Mouse (Mus musculus): ENCODE measurements around the gene Olfr1053. TPM values are rescaled to one million over a fixed set of nuclear protein-coding genes. Genes with fewer than 3 reads are reported as not detected.

The Olfr1053 gene
- polyA plus RNA-seq (2012; rRNA removed) = not detected in 2 replicates

GRCm38 (mm10) chr2:86315184-86315583 is at the start of gene Olfr1053:
Gene Olfr1053, minus strand, starts transcription at chr2:86315284.

DNA sequence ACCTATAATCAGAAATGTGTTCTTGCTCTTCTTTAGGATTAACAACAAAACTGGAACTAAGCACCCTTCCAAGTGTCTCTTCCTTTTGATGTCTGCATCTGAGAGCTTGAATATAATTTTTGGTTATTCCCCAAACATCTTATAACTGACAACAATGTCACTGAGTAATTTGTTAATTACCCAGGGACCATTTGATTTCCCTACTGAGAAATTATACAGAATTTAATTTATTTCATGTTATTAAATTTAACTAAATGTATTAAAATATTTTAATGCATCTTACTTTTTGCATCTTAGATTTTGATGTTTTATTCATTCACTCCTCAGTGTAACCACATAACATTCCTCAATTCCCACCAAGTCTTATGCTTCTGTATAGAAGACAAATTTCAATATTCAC is 47.3 kb upstream of the Olfr1053 start, which contains the start of gene Olfr1056:
Gene Olfr1056, minus strand, starts transcription at position 101 of the 400 bp plus-strand sequence.

GRCm38 (mm10) chr2:86350184-86350583 is 35.1 kb upstream of the Olfr1053 start, which contains the start of gene Olfr1055:
Gene Olfr1055, minus strand, starts transcription at chr2:86350284.

DNA sequence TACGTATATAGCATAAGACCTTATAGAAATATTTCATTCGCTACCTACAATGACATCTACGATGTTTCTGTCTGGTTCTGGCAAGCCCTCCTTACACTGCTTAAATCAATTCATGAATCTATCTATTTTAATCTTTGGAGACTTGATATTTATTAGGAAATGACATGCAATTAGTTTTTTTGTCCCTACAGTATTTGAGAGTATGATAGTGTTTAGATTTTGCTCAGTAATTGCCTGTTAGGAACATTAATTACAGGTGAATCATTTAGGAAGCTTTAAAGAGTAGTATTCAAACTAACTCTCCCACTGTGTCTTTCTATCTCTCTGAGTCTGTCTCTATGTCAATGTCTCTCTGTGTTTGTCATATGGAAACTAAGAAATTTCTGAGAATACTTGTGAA is 20.2 kb upstream of the Olfr1053 start, which contains the start of gene Olfr1054:
Gene Olfr1054, minus strand, starts transcription at position 101 of the 400 bp plus-strand sequence.

DNA sequence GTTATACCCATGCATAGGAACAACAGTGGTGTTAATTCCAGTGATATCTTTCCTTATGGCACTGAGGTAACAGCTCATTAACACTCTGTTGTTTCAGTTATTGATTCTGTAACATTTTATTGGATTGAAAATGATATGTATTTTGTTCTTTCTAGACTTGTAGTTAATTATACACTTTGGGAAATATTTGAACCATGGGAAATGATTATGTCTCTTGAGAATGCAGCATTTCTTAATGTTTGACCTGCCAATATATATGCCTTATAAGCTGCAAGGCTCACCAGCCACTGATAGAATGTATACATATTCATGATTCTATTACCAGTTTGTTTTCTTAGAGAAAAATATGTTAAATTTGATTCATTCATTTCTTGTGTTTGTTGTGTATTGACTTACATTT is 22.9 kb downstream of the Olfr1053 start, which contains the start of gene Olfr1052:
Gene Olfr1052, plus strand, starts transcription at position 301 of the 400 bp plus-strand sequence.

GRCm38 (mm10) chr2:86278988-86279387 is 36.1 kb downstream of the Olfr1053 start, which contains the start of gene Olfr1051:
Gene Olfr1051, minus strand, starts transcription at chr2:86279088.

Other genes with a start within 250 kb of the Olfr1053 start
- gene Olfr1036, start 241.3 kb downstream of the Olfr1053 start, polyA plus RNA-seq (2012; rRNA removed) = not detected in 2 replicates
- gene Olfr1037, start 227.9 kb downstream of the Olfr1053 start, polyA plus RNA-seq (2012; rRNA removed) = not detected in 2 replicates
- gene Olfr1039, start 179.4 kb downstream of the Olfr1053 start, polyA plus RNA-seq (2012; rRNA removed) = not detected in 2 replicates
- not detected in 2 replicates for gene Olfr1040, start 168.6 kb downstream of the Olfr1053 start, polyA plus RNA-seq (2012; rRNA removed)
- gene Olfr1042, start 153.4 kb downstream of the Olfr1053 start, polyA plus RNA-seq (2012; rRNA removed) = not detected in 2 replicates
- not detected in 2 replicates for gene Olfr1043, start 147.8 kb downstream of the Olfr1053 start, polyA plus RNA-seq (2012; rRNA removed)
- not detected in 2 replicates for gene Olfr1044, start 137.5 kb downstream of the Olfr1053 start, polyA plus RNA-seq (2012; rRNA removed)
- not detected in 2 replicates for gene Olfr52, start 129.6 kb downstream of the Olfr1053 start, polyA plus RNA-seq (2012; rRNA removed)
- not detected in 2 replicates for gene Olfr1045, start 112.3 kb downstream of the Olfr1053 start, polyA plus RNA-seq (2012; rRNA removed)
- gene Olfr1046, start 96.0 kb downstream of the Olfr1053 start, polyA plus RNA-seq (2012; rRNA removed) = not detected in 2 replicates
- gene Olfr1047, start 83.9 kb downstream of the Olfr1053 start, polyA plus RNA-seq (2012; rRNA removed) = not detected in 2 replicates
- gene Olfr1048, start 75.0 kb downstream of the Olfr1053 start, polyA plus RNA-seq (2012; rRNA removed) = not detected in 2 replicates
- not detected in 2 replicates for gene Olfr1049, start 57.0 kb downstream of the Olfr1053 start, polyA plus RNA-seq (2012; rRNA removed)
- not detected in 2 replicates for gene Olfr1051, start 36.2 kb downstream of the Olfr1053 start, polyA plus RNA-seq (2012; rRNA removed)
- not detected in 2 replicates for gene Olfr1052, start 22.8 kb downstream of the Olfr1053 start, polyA plus RNA-seq (2012; rRNA removed)
- not detected in 2 replicates for gene Olfr1054, start 20.1 kb upstream of the Olfr1053 start, polyA plus RNA-seq (2012; rRNA removed)
- not detected in 2 replicates for gene Olfr1055, start 35.0 kb upstream of the Olfr1053 start, polyA plus RNA-seq (2012; rRNA removed)
- gene Olfr1056, start 47.2 kb upstream of the Olfr1053 start, polyA plus RNA-seq (2012; rRNA removed) = not detected in 2 replicates
- not detected in 2 replicates for gene Olfr1057, start 63.1 kb upstream of the Olfr1053 start, polyA plus RNA-seq (2012; rRNA removed)
- gene Olfr1058, start 73.3 kb upstream of the Olfr1053 start, polyA plus RNA-seq (2012; rRNA removed) = not detected in 2 replicates
- not detected in 2 replicates for gene Olfr1061, start 98.8 kb upstream of the Olfr1053 start, polyA plus RNA-seq (2012; rRNA removed)
- gene Olfr1062, start 111.5 kb upstream of the Olfr1053 start, polyA plus RNA-seq (2012; rRNA removed) = not detected in 2 replicates
- gene Olfr1065, start 135.3 kb upstream of the Olfr1053 start, polyA plus RNA-seq (2012; rRNA removed) = not detected in 2 replicates
- not detected in 2 replicates for gene Olfr1066, start 141.0 kb upstream of the Olfr1053 start, polyA plus RNA-seq (2012; rRNA removed)
- not detected in 2 replicates for gene Olfr228, start 172.1 kb upstream of the Olfr1053 start, polyA plus RNA-seq (2012; rRNA removed)
- not detected in 2 replicates for gene Olfr1076, start 193.2 kb upstream of the Olfr1053 start, polyA plus RNA-seq (2012; rRNA removed)
- gene Olfr1079, start 227.2 kb upstream of the Olfr1053 start, polyA plus RNA-seq (2012; rRNA removed) = not detected in 2 replicates
- gene Olfr1080, start 243.0 kb upstream of the Olfr1053 start, polyA plus RNA-seq (2012; rRNA removed) = not detected in 2 replicates